8 mouse cellular contexts compared by ENCODE assay signal in genomic region chr17:83513655-83514212, GRCm38 (mm10). TPM values are rescaled to one million over a fixed set of nuclear protein-coding genes. Genes with fewer than 3 reads are reported as not detected.
DNase-seq lines count a peak whose midpoint lies in the region; ATAC-seq and TF ChIP-seq lines count a peak whose summit lies in the region.

No protein-coding gene starts in this region.

- peak overlapping the region; percentile 96 for H3K9ac ChIP-seq in limb, embryonic 13.5 days

- no peaks in the 10 kb centered on the region for H3K36me3 ChIP-seq in limb, embryonic 13.5 days

- H3K4me1 ChIP-seq in limb, embryonic 13.5 days, result peaks cover 18% of the 10 kb centered on the region
- H3K4me1 ChIP-seq in olfactory bulb, adult 2 months (ENCODE audit: control insufficient read depth, insufficient read depth, low read length), result no peaks in the 10 kb centered on the region

- H3K4me3 ChIP-seq in limb, embryonic 13.5 days, result peak overlapping the region; percentile 96
- H3K4me3 ChIP-seq in olfactory bulb, adult 2 months (ENCODE audit: insufficient read depth, low read depth, low read length), result peak overlapping the region; percentile 92

- peak; percentile 32 for DNase-seq in embryo, embryonic 10.5 days (ENCODE audit: low spot score)
- DNase-seq in embryo, embryonic 10 days (ENCODE audit: low spot score), result no peak
- DNase-seq in thymus, postnatal 0 days (ENCODE audit: low spot score), result peak; percentile 13
- DNase-seq in thymus, postnatal 10 days (ENCODE audit: low spot score in 2 of 2), result no peak
- DNase-seq in layer of hippocampus, adult 9-11 months, result no peak
- no peak for DNase-seq in left cerebral cortex, postnatal 4 days

- intact Hi-C loops in left cerebral cortex, postnatal 4 days (cut with DNase I), result no loop called here

- no peaks in the 10 kb centered on the region for H3K27me3 ChIP-seq in limb, embryonic 13.5 days

- H3K4me2 ChIP-seq in limb, embryonic 13.5 days (replicated peaks), result peak overlapping the region; percentile 94

- peak overlapping the region; percentile 63; the same call in 1 of the 2 replicates for H3K27ac ChIP-seq in limb, embryonic 13.5 days
- peak overlapping the region; percentile 10; the same call in 1 of the 2 replicates for H3K27ac ChIP-seq in olfactory bulb, adult 2 months (ENCODE audit: insufficient read depth, low read depth, low read length)

- WGBS in limb, embryonic 13.5 days, result 1% methylated on average over 24 of the region's 24 CpGs
- WGBS in olfactory bulb, adult 2 months, result 2% methylated on average over 24 of the region's 24 CpGs

- no peak for TF ChIP-seq POLR2A in olfactory bulb, adult 2 months (IDR thresholded peaks at IDR 0.05; ENCODE audit: insufficient read depth, low read depth, low read length)

- H3K9me3 ChIP-seq in limb, embryonic 13.5 days, result no peaks in the 10 kb centered on the region

- peak; percentile 38; the same call in 1 of the 2 replicates for ATAC-seq in limb, embryonic 13.5 days (ENCODE audit: low FRiP score, low read depth)

- TF ChIP-seq CTCF in olfactory bulb, adult 2 months (IDR thresholded peaks at IDR 0.05; ENCODE audit: insufficient read depth, low read depth, low read length), result no peak

RNA-seq across cellular contexts. Expression of gene Cox7a2l, which starts 3.4 kb away (rescaled TPM):
- 251 and 271 TPM in 2 replicates for polyA plus RNA-seq in thymus, postnatal 0 days (2015; fragmentation: Nextera tagmentation; extraction: Ambion mirVana)
- 138 and 140 TPM in 2 replicates for polyA plus RNA-seq in limb, embryonic 13.5 days (2015; fragmentation: Nextera tagmentation; extraction: Ambion mirVana)
- polyA plus RNA-seq in olfactory bulb, adult 2 months (2012; ENCODE audit: insufficient read depth, insufficient read length, low replicate concordance, missing spikeins), result not detected in 2 replicates
- 100 to 1,000 TPM; 158 TPM for total RNA-seq in left cerebral cortex, postnatal 4 days (2021)

Comparison
In these comparisons a context has a peak if more than half of its experiments do, and no peak if none do; other contexts are left out.
1. DNase-seq: peak in embryo, embryonic 10.5 days (single experiment) and thymus, postnatal 0 days (single experiment); none in embryo, embryonic 10 days (single experiment), thymus, postnatal 10 days (0 of 2), layer of hippocampus, adult 9-11 months (single experiment) and left cerebral cortex, postnatal 4 days (single experiment).